Comparison of ENCODE assay signal across 16 mouse cellular contexts in the genomic region with DNA sequence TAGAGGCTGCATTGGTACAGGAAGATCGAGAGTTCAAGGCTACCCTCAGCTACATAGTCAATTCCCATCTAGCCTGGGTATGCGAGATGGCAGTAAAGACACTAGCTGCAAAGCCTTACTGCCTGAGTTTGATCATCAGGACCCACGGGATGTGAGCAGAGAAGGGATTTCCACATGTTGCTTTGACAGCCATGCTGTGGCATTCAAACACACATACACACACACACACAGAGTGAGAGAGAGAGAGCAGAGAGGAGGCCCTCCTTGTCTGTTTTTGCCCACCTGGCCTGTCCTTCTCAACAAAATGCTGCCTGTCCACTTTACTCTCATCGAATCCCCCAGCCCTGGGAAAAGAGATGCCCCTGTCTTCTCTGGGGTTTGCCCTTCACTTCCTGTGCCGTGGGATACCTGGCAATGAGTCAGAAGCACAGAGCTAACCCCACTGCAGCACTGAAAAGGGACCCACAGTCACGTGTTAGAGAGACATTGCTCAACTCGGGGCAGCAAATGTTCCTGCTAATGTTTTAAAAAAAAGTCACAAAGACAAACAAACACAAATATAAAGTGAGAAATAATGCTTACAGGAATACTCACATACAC. TPM values are rescaled to one million over a fixed set of nuclear protein-coding genes. Genes with fewer than 3 reads are reported as not detected.
DNase-seq lines count a peak whose midpoint lies in the region; ATAC-seq lines count a peak whose summit lies in the region.
"Had no signal": no experiment of that assay in that cellular context is flagged by ENCODE, and none has a peak within 500 bp of the region (broad histone marks: within the 10 kb centered on the region; RNA-seq: fewer than 3 reads in every experiment).

No protein-coding gene starts in this region.

- H3K9me3 ChIP-seq in liver, embryonic 13.5 days (replicated peaks): no peaks in the 10 kb centered on the region
- no peaks in the 10 kb centered on the region for H3K9me3 ChIP-seq in liver, embryonic 11.5 days (ENCODE audit: control insufficient read depth, low read length)
- H3K9me3 ChIP-seq: G1E; hindbrain, embryonic 12.5 days; limb, embryonic 13.5 days; midbrain, embryonic 12.5 days; neural tube, embryonic 15.5 days had no signal

- 67% methylated on average over 7 of the region's 7 CpGs for WGBS in liver, embryonic 13.5 days (ENCODE audit: insufficient replicate concordance)
- 68% methylated on average over 7 of the region's 7 CpGs for WGBS in liver, embryonic 11.5 days

- H3K4me1 ChIP-seq in liver, embryonic 13.5 days (replicated peaks): peaks cover 49% of the 10 kb centered on the region
- peaks cover 7% of the 10 kb centered on the region for H3K4me1 ChIP-seq in liver, embryonic 11.5 days (replicated peaks; ENCODE audit: control insufficient read depth, insufficient read depth, low read length)
- H3K4me1 ChIP-seq: hindbrain, embryonic 12.5 days; midbrain, embryonic 12.5 days; neural tube, embryonic 15.5 days had no signal

- no peak for ATAC-seq in liver, embryonic 13.5 days (ENCODE audit: low read depth)
- ATAC-seq in liver, embryonic 11.5 days (replicated peaks; ENCODE audit: low FRiP score): no peak
- ATAC-seq in inflammation-experienced regulatory T-cells, adult 6 months: peak; percentile 62

- peak overlapping the region; percentile 53 for H3K27ac ChIP-seq in liver, embryonic 13.5 days
- no peak overlapping the region for H3K27ac ChIP-seq in liver, embryonic 11.5 days (ENCODE audit: low read depth, low read length)
- H3K27ac ChIP-seq: hindbrain, embryonic 12.5 days; limb, embryonic 13.5 days; midbrain, embryonic 12.5 days; neural tube, embryonic 15.5 days had no signal

- H3K36me3 ChIP-seq in liver, embryonic 13.5 days: no peaks in the 10 kb centered on the region
- no peaks in the 10 kb centered on the region for H3K36me3 ChIP-seq in liver, embryonic 11.5 days (ENCODE audit: control insufficient read depth, insufficient read depth, low read length)
- H3K36me3 ChIP-seq: hindbrain, embryonic 12.5 days; limb, embryonic 13.5 days; midbrain, embryonic 12.5 days; neural tube, embryonic 15.5 days had no signal

- no peaks in the 10 kb centered on the region for H3K27me3 ChIP-seq in liver, embryonic 13.5 days
- H3K27me3 ChIP-seq in liver, embryonic 11.5 days (replicated peaks; ENCODE audit: control insufficient read depth, insufficient read depth, low read length): no peaks in the 10 kb centered on the region
- H3K27me3 ChIP-seq: hindbrain, embryonic 12.5 days; limb, embryonic 13.5 days; midbrain, embryonic 12.5 days; neural tube, embryonic 15.5 days had no signal

- peak overlapping the region; percentile 36; the same call in 1 of the 2 replicates for H3K9ac ChIP-seq in liver, embryonic 13.5 days
- H3K9ac ChIP-seq in liver, embryonic 11.5 days (ENCODE audit: low read depth, low read length): no peak overlapping the region
- H3K9ac ChIP-seq: hindbrain, embryonic 12.5 days; limb, embryonic 13.5 days; midbrain, embryonic 12.5 days; neural tube, embryonic 15.5 days had no signal

- no peak for DNase-seq in liver, embryonic 13.5 days
- no peak for DNase-seq in liver, embryonic 11.5 days (ENCODE audit: low spot score)
- peak; percentile 50 for DNase-seq in lung, postnatal 25 days (ENCODE audit: low spot score)
- DNase-seq in thymus, postnatal 4 days: peak; percentile 60
- no peak for DNase-seq in frontal cortex, postnatal 10 days (ENCODE audit: low spot score in 2 of 2)
- DNase-seq in testis, postnatal 14 days (ENCODE audit: low spot score): no peak
- DNase-seq in right cerebral cortex, postnatal 4 days: no peak
- DNase-seq: cerebellum, postnatal 36 days; kidney, adult 8-10 months had no signal

- no peak overlapping the region for H3K4me2 ChIP-seq in liver, embryonic 13.5 days
- H3K4me2 ChIP-seq in liver, embryonic 11.5 days: no peak overlapping the region
- H3K4me2 ChIP-seq: heart, embryonic 11.5 days; hindbrain, embryonic 12.5 days; limb, embryonic 13.5 days; midbrain, embryonic 12.5 days; neural tube, embryonic 15.5 days had no signal

- H3K4me3 ChIP-seq in liver, embryonic 13.5 days (replicated peaks): no peak overlapping the region
- no peak overlapping the region for H3K4me3 ChIP-seq in liver, embryonic 11.5 days (ENCODE audit: low read depth, low read length)
- H3K4me3 ChIP-seq: hindbrain, embryonic 12.5 days; limb, embryonic 13.5 days; midbrain, embryonic 12.5 days; neural tube, embryonic 15.5 days had no signal

RNA-seq across cellular contexts. Expression of a gene that starts 38.3 kb away (rescaled TPM):
- polyA plus RNA-seq in liver, embryonic 13.5 days (2015; fragmentation: Nextera tagmentation; extraction: Ambion mirVana): 387 and 400 TPM in 2 replicates
- polyA plus RNA-seq in liver, embryonic 11.5 days (2014; fragmentation: Nextera tagmentation; extraction: Ambion mirVana): 525 and 530 TPM in 2 replicates
- 100 to 1,000 TPM; 124 to 141 (median 130) TPM for polyA plus RNA-seq in inflammation-experienced regulatory T-cells, adult 6 months (2017; shearing (Covaris generic))

RNA-seq across cellular contexts. Expression of a gene that starts 41.1 kb away (rescaled TPM):
- polyA plus RNA-seq in liver, embryonic 13.5 days (2015; fragmentation: Nextera tagmentation; extraction: Ambion mirVana): 14.4 and 14.5 TPM in 2 replicates
- 20.7 and 21.3 TPM in 2 replicates for polyA plus RNA-seq in liver, embryonic 11.5 days (2014; fragmentation: Nextera tagmentation; extraction: Ambion mirVana)
- 10 to 100 TPM; 56.9 to 80.8 (median 70.0) TPM for polyA plus RNA-seq in inflammation-experienced regulatory T-cells, adult 6 months (2017; shearing (Covaris generic))

Comparison
In these comparisons a context has a peak if more than half of its experiments do, and no peak if none do; other contexts are left out.
1. DNase-seq: peak in lung, postnatal 25 days (single experiment) and thymus, postnatal 4 days (single experiment); none in liver, embryonic 13.5 days (single experiment), liver, embryonic 11.5 days (single experiment), frontal cortex, postnatal 10 days (0 of 2), testis, postnatal 14 days (single experiment) and right cerebral cortex, postnatal 4 days (single experiment).